Mouse (Mus musculus) bone marrow, adult 2 months (tissue): ENCODE measurements at regions not wholly inside any gene's neighbourhood (a gene's known extent, or its start where the extent isn't known, plus 50 kb on each side); places are given as distances from the start of the nearest gene placed in this dataset.

Source experiments
- CTCF ChIP-seq: fragments of 200-500 bp; IDR thresholded peaks from 2 replicates; pipeline ENCODE4 v1.5.1; 2011; ENCODE audit warnings: low read length, control low read depth; ENCODE audit not compliant: control insufficient read depth, insufficient read depth
- POLR2A ChIP-seq: fragments of 200-500 bp; IDR thresholded peaks from 2 replicates; pipeline ENCODE4 v1.6.1; 2011; ENCODE audit warnings: low read depth, mild to moderate bottlenecking, control low read depth, low read length, borderline replicate concordance; ENCODE audit not compliant: control insufficient read depth

GRCm38 (mm10) chr1:177367864-177368610, 74.1 kb upstream of the Zbtb18 start:
- TF ChIP-seq CTCF (no peak), POLR2A (no peak)
